Mouse (Mus musculus): ENCODE data around the gene Gfod1. TPM values are rescaled to one million over a fixed set of nuclear protein-coding genes. Genes with fewer than 3 reads are reported as not detected.

Gene Gfod1
- total RNA-seq (2021) = 1 to 10 TPM; 5.6 to 6.5 TPM
- long read RNA-seq, experiment 1, partial matches to known transcripts = 0 of 2 reads
- long read RNA-seq, experiment 1, other reads (novel, unspliced or antisense) = 2 of 2 reads
- long read RNA-seq, experiment 2, partial matches to known transcripts = 0 of 2 reads
- long read RNA-seq, experiment 2, other reads (novel, unspliced or antisense) = 2 of 2 reads

- peak; percentile 98 for DNase-seq
Measured at GRCm38 (mm10) chr13:43304018-43304431, at the start of gene Gfod1. Gene Gfod1 (minus strand): TSS chr13:43304172.

GRCm38 (mm10) chr13:43353356-43353755 lies 49.4 kb upstream of the Gfod1 start:
- DNase-seq = no peak

GRCm38 (mm10) chr13:43350489-43351169 lies 46.7 kb upstream of the Gfod1 start:
- no peak for DNase-seq

GRCm38 (mm10) chr13:43349376-43349775 lies 45.4 kb upstream of the Gfod1 start:
- no peak for DNase-seq

- no peak for DNase-seq
Measured at GRCm38 (mm10) chr13:43346825-43347224, 42.9 kb upstream of the Gfod1 start.

- no peak for DNase-seq
Measured at GRCm38 (mm10) chr13:43338632-43339031, 34.7 kb upstream of the Gfod1 start.

- DNase-seq = no peak
Measured at GRCm38 (mm10) chr13:43338001-43338400, 34.0 kb upstream of the Gfod1 start.

- DNase-seq = no peak
Measured at GRCm38 (mm10) chr13:43336425-43337221, 32.7 kb upstream of the Gfod1 start.

- no peak for DNase-seq
Measured at GRCm38 (mm10) chr13:43332591-43332990, 28.6 kb upstream of the Gfod1 start.

GRCm38 (mm10) chr13:43331721-43332444 lies 27.9 kb upstream of the Gfod1 start:
- DNase-seq = no peak

- no peak for DNase-seq
Measured at GRCm38 (mm10) chr13:43325427-43325826, 21.5 kb upstream of the Gfod1 start.

GRCm38 (mm10) chr13:43321492-43321891 lies 17.5 kb upstream of the Gfod1 start:
- DNase-seq = no peak

GRCm38 (mm10) chr13:43319396-43319795 lies 15.4 kb upstream of the Gfod1 start:
- DNase-seq = no peak

GRCm38 (mm10) chr13:43317411-43317810 lies 13.4 kb upstream of the Gfod1 start:
- no peak for DNase-seq

GRCm38 (mm10) chr13:43305181-43305924 lies 1.4 kb upstream of the Gfod1 start:
- DNase-seq = no peak

- peak; percentile 20 for DNase-seq
Measured at GRCm38 (mm10) chr13:43304700-43305099, 728 bp upstream of the Gfod1 start.

- peak; percentile 50 for DNase-seq
Measured at GRCm38 (mm10) chr13:43303161-43303965, 609 bp downstream of the Gfod1 start.

GRCm38 (mm10) chr13:43302651-43303160 lies 1.3 kb downstream of the Gfod1 start:
- DNase-seq = no peak

GRCm38 (mm10) chr13:43302239-43302638 lies 1.7 kb downstream of the Gfod1 start:
- DNase-seq = no peak

GRCm38 (mm10) chr13:43300906-43301305 lies 3.1 kb downstream of the Gfod1 start:
- no peak for DNase-seq

- DNase-seq = no peak
Measured at GRCm38 (mm10) chr13:43300366-43300765, 3.6 kb downstream of the Gfod1 start.
